Mouse (Mus musculus) cerebellum, adult 8-10 months (tissue): ENCODE results near the gene 4932429P05Rik.

Experiments used
- DNase-seq: peaks from one replicate; pipeline ENCODE4 v3.0.0; 2022

The 4932429P05Rik gene

GRCm38 (mm10) chrX:89751968-89752367 is at the start of gene 4932429P05Rik:
Gene 4932429P05Rik (plus strand): TSS chrX:89752268.
- no peak for DNase-seq
